Mouse (Mus musculus): Measurements from ENCODE around the gene Repin1.

The Repin1 gene

DNA sequence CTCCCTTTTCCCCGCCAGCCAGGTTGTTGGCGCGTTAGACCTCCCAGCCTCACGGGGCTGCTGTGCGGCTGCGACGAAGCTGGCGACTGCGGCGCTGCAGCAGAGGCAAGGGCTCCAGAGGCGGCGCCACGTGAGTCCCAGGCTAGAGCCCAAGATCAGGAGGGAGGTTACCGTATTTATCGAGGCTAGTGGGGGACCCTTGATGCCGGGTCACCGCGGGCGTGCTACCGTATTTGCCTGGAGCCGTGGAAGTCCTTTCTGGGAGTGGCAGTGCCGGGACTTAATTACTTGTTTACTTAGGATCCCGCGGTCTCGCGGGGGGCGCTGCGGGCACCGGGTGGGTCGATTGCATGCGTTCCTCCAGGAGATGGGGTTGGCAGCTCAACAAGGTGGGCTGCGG lies 33.3 kb downstream of the Repin1 start:
- DNase-seq = peak; percentile 85

DNA sequence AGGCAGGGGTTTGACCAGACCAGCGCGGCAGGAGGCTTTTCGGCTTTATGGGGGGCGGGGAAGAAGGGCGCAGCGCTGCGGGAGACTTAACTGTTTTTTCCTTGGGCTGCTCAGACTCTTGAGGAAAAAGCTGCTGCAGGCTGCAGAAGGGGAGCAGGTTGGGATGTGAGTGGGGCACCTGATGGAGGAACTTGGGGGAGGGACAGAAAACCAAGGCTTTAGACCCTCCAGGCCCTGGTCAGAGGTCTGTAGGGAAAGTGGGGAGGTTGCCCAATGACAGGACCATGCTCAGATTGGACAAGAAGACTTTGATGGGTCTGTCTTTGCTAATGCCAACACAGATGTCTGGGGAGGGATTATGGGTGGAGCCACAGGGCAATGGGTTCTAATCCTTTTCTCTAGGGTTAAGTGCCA lies 33.8 kb downstream of the Repin1 start:
- DNase-seq = no peak

DNA sequence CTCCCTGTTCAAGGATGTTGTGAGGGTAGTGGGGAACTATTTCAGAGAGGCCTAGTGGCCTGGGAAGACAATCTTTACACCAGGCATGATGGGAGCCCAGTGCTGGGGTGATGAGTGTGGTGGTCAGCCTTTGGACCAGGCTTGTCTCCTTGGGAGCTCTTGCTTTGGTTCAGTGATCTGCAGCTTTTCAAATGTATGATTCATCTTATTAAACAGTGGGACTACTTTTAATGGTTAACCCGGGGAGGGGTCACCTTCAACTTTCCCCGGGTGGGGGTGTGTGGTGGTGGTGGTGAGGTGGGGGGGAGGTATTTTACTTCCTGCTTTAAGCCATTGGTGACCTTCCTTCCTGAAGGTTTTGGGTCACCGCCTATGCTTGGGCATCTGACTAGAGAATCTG lies 34.7 kb downstream of the Repin1 start:
- DNase-seq = no peak

DNA sequence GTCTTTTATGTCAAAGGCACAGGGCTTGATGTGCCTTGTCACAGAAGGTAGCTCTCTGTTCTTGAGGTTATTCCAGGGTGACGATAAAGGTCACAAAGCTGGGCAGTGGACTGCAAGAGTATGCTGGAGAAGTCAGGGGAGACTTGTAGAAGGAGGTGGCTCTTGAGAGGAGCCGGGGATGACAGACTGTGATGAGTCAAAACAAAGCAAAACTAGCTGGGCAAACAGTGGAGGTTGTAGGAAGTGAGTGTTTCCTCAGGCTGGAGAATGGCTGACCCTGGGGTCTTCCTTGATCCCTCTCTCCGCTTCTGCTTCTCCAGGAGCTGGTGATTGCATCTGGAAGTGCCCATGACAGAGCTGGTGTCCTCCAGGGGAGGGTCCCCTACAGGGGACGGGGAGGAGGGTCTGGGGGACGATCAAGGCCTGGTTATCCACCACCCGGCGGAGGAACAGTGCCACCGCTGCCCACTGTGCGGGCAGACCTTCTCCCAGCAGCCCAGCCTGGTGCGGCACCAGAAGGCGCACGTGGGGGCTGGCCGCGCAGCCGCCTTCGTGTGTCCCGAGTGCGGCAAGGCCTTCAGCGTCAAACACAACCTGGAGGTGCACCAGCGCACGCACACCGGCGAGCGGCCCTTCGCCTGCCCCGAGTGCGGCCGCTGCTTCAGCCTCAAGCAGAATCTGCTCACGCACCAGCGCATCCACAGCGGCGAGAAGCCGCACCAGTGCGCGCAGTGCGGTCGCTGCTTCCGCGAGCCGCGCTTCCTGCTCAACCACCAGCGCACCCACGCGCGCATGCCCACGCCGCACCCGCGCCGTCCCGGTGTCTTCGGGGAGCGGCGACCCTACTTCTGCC lies 35.4 kb downstream of the Repin1 start:
- DNase-seq = peak; percentile 62

DNA sequence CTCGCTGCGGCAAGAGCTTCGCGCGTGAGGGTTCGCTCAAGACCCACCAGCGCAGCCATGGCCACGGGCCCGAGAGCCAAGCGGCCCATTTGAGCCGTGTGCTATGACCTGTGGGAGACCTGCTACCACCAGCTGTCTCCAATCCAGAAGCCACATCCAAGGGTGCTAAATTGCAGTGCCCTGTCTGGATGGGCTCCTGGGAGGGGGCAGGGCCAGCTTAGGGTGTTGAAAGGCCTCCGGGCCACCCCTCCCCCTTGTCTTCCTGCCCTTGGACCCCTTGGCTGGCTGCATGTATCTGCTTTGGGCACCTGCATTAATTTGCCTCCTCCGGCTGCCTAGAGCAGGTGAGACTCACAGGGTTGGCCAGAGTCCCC lies 36.0 kb downstream of the Repin1 start:
- DNase-seq = no peak

DNA sequence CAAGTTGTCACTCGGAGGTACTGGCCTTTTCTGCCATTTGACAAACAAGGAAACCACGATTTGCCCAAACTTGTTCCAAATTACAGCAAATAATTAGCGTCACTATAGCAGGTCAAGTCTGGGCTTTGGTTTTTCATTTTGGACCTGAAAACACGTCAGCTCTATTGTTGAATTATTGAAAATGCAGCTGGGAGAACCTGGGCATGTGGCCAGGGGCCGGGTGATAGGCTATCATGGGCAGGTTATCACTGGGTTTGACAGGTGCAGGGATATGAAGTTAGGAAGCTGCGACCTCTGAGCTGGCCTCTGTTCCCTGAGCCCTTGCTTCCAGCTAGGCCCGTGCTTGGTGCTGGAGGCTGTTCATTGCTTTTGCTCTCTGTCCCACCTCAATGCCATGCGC lies 37.1 kb downstream of the Repin1 start:
- no peak for DNase-seq

DNA sequence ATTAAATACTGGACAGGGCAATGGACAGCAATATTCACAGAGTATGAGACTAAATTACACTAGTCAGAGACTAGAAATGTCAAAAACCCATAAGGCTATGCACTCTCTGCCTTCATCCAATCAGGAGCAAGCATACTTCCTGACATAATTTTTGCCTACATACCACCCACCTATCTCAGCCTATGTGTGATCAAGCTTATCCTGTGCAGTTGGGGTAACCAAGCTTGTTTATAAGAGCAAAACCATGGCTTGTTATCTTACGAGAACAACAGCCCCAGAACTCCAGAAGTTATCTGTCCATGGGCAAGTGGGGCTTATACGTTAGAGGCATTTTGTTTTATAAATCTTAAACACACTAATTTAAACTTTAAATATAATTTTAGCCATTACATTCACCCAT lies 41.4 kb downstream of the Repin1 start:
- DNase-seq = no peak

DNA sequence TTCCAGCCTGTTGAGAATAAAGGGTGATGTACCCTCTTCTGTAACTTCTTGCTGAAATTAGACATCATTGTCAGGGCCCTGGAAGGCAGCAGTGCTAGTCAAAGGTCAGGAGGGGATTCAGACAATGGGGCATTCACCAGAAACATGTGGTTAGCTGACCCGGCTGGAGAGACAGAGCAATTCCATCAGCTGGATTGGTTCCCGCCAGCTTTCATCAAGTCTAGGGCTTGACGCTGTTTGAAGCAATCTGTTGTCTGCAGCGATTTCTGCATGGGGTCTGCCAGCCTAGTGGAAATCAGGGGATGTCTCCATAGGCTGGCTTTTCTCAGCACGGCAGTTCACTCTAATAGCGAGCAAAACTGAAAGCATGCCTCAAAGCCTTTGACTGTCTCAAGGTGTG lies 42.8 kb downstream of the Repin1 start:
- DNase-seq = peak; percentile 41

DNA sequence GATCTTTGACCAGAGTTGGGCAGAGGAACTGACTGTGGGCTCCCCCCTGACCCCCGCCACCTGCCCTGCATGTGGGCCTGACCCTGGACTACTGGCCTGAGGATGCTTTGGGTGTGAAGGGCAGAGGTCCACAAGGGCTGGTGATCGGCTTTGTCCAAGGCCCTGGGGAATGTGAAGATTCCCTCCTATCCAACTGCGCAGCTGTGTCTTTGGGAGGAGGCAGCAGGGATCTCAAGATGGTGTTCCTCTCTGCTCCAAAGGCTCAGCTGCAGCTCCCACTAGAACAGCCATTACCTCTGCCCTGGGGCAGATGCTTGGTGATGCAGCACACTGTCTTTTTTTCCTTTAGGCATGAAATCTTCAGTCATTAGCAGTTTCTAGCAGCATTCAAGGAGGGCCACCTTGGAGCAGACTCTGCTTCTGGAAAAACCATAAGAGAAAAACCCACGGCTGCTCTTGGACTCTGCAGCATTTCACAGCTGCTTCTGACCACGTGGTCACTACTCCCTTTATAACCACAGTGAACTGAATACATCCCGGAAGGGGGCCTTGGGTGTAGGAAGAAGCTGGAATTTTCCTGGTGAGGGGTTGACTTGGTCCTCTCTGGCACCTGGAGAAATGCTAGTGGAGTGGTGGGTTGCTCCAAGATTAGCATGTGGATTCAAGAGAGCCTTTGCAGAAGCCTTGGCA lies 44.3 kb downstream of the Repin1 start:
- no peak for DNase-seq

DNA sequence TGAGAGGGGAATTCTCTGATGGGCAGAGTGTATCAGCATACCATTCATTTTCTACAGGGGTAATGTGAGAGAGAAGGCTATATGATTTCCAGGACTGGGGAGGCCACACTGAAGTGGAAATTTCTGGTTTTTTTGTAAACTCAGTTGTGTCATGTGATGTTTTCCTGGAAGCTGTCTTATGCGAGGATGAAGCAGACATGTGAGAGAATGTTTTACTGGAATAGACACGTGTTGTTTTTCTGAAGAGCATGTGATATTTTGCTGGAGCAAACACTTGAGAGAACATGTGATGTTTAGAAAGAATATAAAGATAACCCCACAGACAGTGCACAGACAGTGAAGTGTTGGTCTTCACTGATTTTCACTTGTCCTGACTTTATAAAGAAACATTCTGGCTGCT lies 44.9 kb downstream of the Repin1 start:
- DNase-seq = no peak

DNA sequence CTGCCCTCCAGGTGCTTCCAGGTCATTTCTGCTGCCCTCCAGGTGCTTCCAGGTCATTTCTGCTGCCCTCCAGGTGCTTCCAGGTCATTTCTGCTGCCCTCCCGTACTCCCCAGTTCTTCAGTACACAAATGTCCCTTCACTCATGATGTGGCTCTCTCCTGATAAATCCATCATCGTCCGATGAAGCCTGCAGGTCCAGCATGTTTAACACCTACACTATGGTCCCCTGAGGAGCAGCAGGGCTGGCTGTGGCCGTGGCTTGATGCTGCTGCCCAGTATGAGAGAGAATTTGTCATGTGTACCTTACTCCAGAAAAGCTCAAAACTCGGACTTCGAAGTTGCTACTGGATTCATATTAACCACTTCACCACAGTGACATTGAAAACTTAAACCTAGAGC lies 47.7 kb downstream of the Repin1 start:
- DNase-seq = no peak

DNA sequence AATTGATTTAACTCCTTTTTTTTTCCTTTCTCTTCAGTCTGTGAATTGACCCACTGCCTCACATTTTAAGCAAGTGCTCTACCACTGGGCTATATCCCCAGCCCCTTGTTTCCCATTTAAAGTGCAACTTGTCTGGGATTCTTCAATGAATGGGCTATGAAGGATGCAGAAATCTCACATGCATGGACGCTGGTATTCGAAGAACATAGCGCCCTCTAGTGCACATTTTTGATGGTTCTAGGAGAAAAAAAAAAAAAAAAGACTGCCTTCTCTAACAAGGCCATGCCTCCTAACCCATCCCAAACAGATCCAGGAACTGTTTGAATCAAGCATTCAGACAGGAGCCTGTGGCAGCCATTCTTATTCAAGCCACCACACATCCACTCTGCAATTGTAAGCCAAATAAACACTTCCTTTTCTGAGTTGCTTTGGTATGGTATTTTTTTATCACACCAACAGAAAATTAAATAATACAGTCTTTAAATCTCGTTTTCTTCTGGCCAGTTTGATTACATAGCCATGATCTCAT lies 49.1 kb downstream of the Repin1 start:
- peak; percentile 88 for DNase-seq

DNA sequence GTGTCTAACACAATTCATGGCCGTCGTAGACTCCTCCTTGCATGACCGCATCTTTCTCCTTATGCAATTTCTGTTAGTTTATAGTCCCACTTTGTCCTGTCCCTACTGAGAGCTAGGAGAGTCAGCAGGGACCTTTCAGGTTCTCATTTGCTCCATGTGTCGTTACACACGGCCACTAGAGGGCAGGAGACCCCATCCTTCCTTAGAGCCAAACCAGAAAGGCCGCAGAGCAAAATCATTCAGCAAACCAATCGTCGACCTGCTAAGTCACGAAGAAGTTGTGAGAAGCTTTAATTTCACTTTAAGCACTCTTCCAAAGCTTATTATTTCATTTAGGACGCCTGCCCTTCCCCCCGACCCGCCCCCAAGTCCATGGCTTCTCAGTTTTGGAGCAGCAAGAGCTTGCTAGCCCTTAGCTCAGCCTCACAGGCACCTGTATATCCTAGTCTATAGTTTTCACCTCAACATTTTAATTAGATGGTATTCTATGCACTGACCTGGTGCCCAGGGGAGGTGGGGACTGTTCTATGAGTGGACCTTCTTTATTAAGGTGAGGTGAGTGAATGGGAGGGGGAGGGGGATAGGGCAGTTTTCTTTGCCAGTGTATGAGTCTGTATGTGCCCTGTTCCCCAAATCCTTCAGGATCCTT lies 52.1 kb downstream of the Repin1 start:
- DNase-seq = peak; percentile 82

DNA sequence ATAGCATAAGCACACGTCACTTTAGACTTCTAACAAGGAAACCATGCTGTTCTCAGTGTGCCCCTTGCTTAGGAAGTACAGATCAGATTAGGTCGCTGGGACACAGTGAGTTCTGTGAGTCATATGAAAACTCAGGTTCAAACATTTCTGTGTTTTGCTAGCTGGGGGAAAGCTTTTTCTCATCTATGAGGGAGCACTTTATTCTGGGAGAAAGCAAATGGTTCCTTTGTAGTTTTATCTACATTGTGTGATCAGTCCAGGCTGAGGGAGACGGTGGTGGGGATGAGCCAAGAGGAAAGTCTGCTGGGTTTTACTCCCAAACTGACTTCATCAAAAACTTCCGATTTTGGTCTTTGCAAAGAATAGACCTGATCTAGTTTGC lies 52.6 kb downstream of the Repin1 start:
- no peak for DNase-seq

DNA sequence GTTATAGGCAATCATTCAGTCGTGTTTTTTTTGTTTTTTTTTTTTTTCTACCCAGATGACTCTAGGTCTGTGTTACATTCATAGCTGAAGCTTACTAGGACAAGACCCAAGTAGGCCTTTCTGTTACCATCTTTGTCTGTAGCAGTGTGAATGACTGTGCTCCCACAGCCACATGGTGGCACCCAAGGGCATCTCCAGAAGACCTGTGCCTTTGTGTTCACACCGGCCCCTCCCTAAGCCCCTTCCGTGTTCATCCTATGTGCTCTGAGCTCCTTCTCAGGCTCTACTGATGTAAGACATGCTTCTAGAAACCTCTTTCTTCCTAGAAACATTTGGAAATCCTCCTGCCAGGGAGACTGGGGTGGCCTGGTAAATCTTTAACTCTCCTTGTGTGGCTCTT lies 53.3 kb downstream of the Repin1 start, which contains the start of gene Gimap8:
Gimap8 (plus strand) TSS at position 240 of the 400 bp plus-strand sequence.
- peak; percentile 39 for DNase-seq

DNA sequence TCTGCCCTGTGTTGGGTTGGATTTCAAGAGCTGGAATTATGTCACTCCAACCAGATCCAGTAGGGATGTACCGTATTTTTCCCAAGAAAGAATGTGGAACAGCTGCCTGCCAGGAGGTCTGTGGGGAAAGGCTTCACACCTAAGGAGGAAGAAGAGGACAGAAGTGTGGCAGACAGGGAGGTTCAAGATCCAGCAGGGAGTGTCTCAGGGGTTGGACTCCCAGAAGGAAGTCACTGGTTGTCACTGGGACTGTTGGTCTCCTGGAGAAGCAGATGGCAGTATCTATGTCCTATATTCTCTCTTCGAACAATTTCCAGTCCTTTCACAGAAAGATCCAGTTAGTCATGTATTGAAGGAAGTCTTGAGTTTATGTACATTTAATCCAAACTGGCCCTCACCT lies 53.9 kb downstream of the Repin1 start:
- DNase-seq = no peak

Data from embryo, embryonic 11 days (tissue).